Mouse (Mus musculus) kidney, postnatal 36 days (tissue): Measurements from ENCODE around the gene Hacl1.
"Not testable (repeated sequence)": the region's sequence is repeated elsewhere in the genome, so short reads cannot be mapped to it uniquely, and the experiment has no call there.

Source experiments
- DNase-seq, 2 experiments: peaks; one replicate each; pipeline ENCODE4 v3.0.0; 2021 to 2022; ENCODE audit warnings: mixed read lengths in 2 of 2

Gene Hacl1

GRCm38 (mm10) chr14:31622748-31623147 is 18.3 kb downstream of the Hacl1 start:
- no peak for DNase-seq

- DNase-seq = no peak
Observed at GRCm38 (mm10) chr14:31620591-31621223, 20.4 kb downstream of the Hacl1 start.

GRCm38 (mm10) chr14:31617997-31618396 is 23.1 kb downstream of the Hacl1 start:
- DNase-seq = no peak

- DNase-seq = no peak
Observed at GRCm38 (mm10) chr14:31617204-31617603, 23.9 kb downstream of the Hacl1 start.

- no peak for DNase-seq
Observed at GRCm38 (mm10) chr14:31613671-31614070, 27.4 kb downstream of the Hacl1 start.

- DNase-seq = no peak
Observed at GRCm38 (mm10) chr14:31611986-31612385, 29.1 kb downstream of the Hacl1 start.

GRCm38 (mm10) chr14:31605514-31605913 is 35.6 kb downstream of the Hacl1 start:
- DNase-seq = peak; percentile 13 to 54

GRCm38 (mm10) chr14:31604916-31605315 is 36.2 kb downstream of the Hacl1 start:
- DNase-seq = peak; percentile 13 to 62

- DNase-seq = not testable (repeated sequence)
Observed at GRCm38 (mm10) chr14:31602616-31602979, 38.5 kb downstream of the Hacl1 start.

- DNase-seq = no peak
Observed at GRCm38 (mm10) chr14:31601908-31602615, 39.0 kb downstream of the Hacl1 start.

- DNase-seq = no peak
Observed at GRCm38 (mm10) chr14:31597446-31597845, 43.6 kb downstream of the Hacl1 start.

GRCm38 (mm10) chr14:31596408-31596807 is 44.7 kb downstream of the Hacl1 start:
- DNase-seq = no peak

- peak; percentile 64 to 72 for DNase-seq
Observed at GRCm38 (mm10) chr14:31594693-31595092, 46.4 kb downstream of the Hacl1 start.

- no peak for DNase-seq
Observed at GRCm38 (mm10) chr14:31593036-31593435, 48.0 kb downstream of the Hacl1 start.

GRCm38 (mm10) chr14:31591243-31591642 is 49.8 kb downstream of the Hacl1 start, which contains the start of gene Colq:
TSS of gene Colq (minus strand) at chr14:31591343.
- DNase-seq = no peak

- DNase-seq = peak in 1 of 2 experiments; percentile 53
Observed at GRCm38 (mm10) chr14:31586451-31586850, 54.6 kb downstream of the Hacl1 start.

- DNase-seq = no peak
Observed at GRCm38 (mm10) chr14:31583082-31583481, 58.0 kb downstream of the Hacl1 start.

GRCm38 (mm10) chr14:31577966-31578735 is 62.9 kb downstream of the Hacl1 start:
- no peak for DNase-seq

GRCm38 (mm10) chr14:31576846-31577697 is 64.0 kb downstream of the Hacl1 start:
- DNase-seq = no peak

GRCm38 (mm10) chr14:31575866-31576265 is 65.2 kb downstream of the Hacl1 start:
- DNase-seq = no peak

- DNase-seq = no peak
Observed at GRCm38 (mm10) chr14:31574903-31575665, 66.0 kb downstream of the Hacl1 start.
